Mouse (Mus musculus) embryonic facial prominence, embryonic 15.5 days (tissue): Measurements from ENCODE around the gene Wdr81. TPM values are rescaled to one million over a fixed set of nuclear protein-coding genes. Genes with fewer than 3 reads are reported as not detected.

Experiments used
- ATAC-seq: fragments of 200-750 bp; cut with Nextera tagmentation; 2 replicates; pipeline ENCODE4 v1.8.0; 2017; ENCODE audit warnings: low read depth, moderate TSS enrichment; ENCODE audit not compliant: insufficient number of reproducible peaks, low FRiP score, low TSS enrichment
- H3K27ac ChIP-seq: fragments of 300-500 bp; sonication (generic); replicated peaks from 2 replicates; pipeline ENCODE4 v1.5.1; 2015; ENCODE audit warnings: mild to moderate bottlenecking, inconsistent platforms
- H3K27me3 ChIP-seq: fragments of 300-500 bp; sonication (generic); 2 replicates; pipeline ENCODE4 v1.6.1; 2015; ENCODE audit warnings: inconsistent platforms
- H3K36me3 ChIP-seq: fragments of 300-500 bp; sonication (generic); 2 replicates; pipeline ENCODE4 v1.6.1; 2015; ENCODE audit warnings: mild to moderate bottlenecking, inconsistent platforms
- H3K4me1 ChIP-seq: fragments of 300-500 bp; sonication (generic); 2 replicates; pipeline ENCODE4 v1.6.1; 2015; ENCODE audit warnings: inconsistent platforms
- H3K4me2 ChIP-seq: fragments of 300-500 bp; sonication (generic); replicated peaks from 2 replicates; pipeline ENCODE4 v1.6.1; 2015; ENCODE audit warnings: mild to moderate bottlenecking, inconsistent platforms
- H3K4me3 ChIP-seq: fragments of 300-500 bp; sonication (generic); replicated peaks from 2 replicates; pipeline ENCODE4 v1.5.1; 2015; ENCODE audit warnings: mild to moderate bottlenecking, inconsistent platforms
- H3K9ac ChIP-seq: fragments of 300-500 bp; sonication (generic); 2 replicates; pipeline ENCODE4 v1.6.1; 2015; ENCODE audit warnings: inconsistent platforms
- H3K9me3 ChIP-seq: fragments of 300-500 bp; sonication (generic); replicated peaks from 2 replicates; pipeline ENCODE4 v1.6.1; 2016; ENCODE audit warnings: inconsistent platforms
- WGBS: fragments of 180-500 bp; shearing (Covaris S2); methylation state at CpG from one replicate; pipeline ENCODE4 v1.1.7; 2015; 5-methylcytosine and 5-hydroxymethylcytosine counted together
- polyA plus RNA-seq: library from polyadenylated mRNA; unstranded; fragments of >200 nt; fragmentation: Nextera tagmentation; extraction: Ambion mirVana; gene quantifications from 2 replicates; pipeline ENCODE4 v1.2.1, GENCODE M21; 2015

Gene Wdr81
- polyA plus RNA-seq, 1 experiment from 2014 or later, result 6.3 TPM

- H3K9ac ChIP-seq, result peak overlapping the region; percentile 44
- H3K27me3 ChIP-seq, result no peaks in the 10 kb centered on the region
- H3K4me1 ChIP-seq, result peaks cover 18% of the 10 kb centered on the region
- H3K27ac ChIP-seq, result peak overlapping the region; percentile 72; the same call in 1 of the 2 replicates
- peak overlapping the region; percentile 54 for H3K4me3 ChIP-seq
- peak overlapping the region; percentile 84 for H3K4me2 ChIP-seq
- 62% methylated on average over 7 of the region's 7 CpGs for WGBS
- no peaks in the 10 kb centered on the region for H3K9me3 ChIP-seq
- ATAC-seq, result no peak
- peaks cover 20% of the 10 kb centered on the region for H3K36me3 ChIP-seq
Observed at GRCm38 (mm10) chr11:75468410-75468809, 13.9 kb upstream of the Wdr81 start.

GRCm38 (mm10) chr11:75467512-75468215, 13.1 kb upstream of the Wdr81 start:
- 18% methylated on average over 19 of the region's 19 CpGs for WGBS
- Histone ChIP-seq H3K4me3 (peak overlapping the region; percentile 54), H3K36me3 (peaks cover 20% of the 10 kb centered on the region), H3K27me3 (no peaks in the 10 kb centered on the region), H3K4me1 (peaks cover 26% of the 10 kb centered on the region), H3K27ac (peak overlapping the region; percentile 72), H3K9ac (peak overlapping the region; percentile 44), H3K9me3 (no peaks in the 10 kb centered on the region), H3K4me2 (peak overlapping the region; percentile 84)
- ATAC-seq, result peak; percentile 76

GRCm38 (mm10) chr11:75466731-75467505, 12.4 kb upstream of the Wdr81 start:
- 96% methylated on average over 4 of the region's 4 CpGs for WGBS
- no peak overlapping the region for H3K4me2 ChIP-seq
- H3K36me3 ChIP-seq, result peaks cover 20% of the 10 kb centered on the region
- H3K4me3 ChIP-seq, result no peak overlapping the region
- H3K27me3 ChIP-seq, result no peaks in the 10 kb centered on the region
- H3K9me3 ChIP-seq, result no peaks in the 10 kb centered on the region
- ATAC-seq, result no peak
- H3K4me1 ChIP-seq, result peaks cover 33% of the 10 kb centered on the region
- H3K27ac ChIP-seq, result no peak overlapping the region
- no peak overlapping the region for H3K9ac ChIP-seq

DNA sequence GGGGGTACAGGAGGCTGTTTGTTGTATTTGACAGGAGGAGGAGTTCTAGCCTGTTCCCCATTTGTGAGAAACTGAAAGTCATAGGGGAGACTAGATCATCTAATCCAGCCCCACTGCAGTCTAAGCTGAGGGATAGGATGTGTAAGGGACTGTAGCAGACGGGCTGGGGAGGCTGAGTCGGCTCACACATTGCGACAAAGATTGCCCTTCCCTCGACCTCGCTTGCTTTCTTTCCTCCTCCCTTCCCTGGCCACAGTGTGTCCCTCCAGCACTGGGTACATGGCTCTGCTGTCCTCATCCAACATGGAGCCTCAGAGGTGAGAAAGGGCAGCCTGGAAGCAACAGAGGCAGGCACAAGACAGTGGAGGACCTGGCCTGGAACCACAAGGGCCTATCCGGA, 10.5 kb upstream of the Wdr81 start:
- Histone ChIP-seq H3K9me3 (no peaks in the 10 kb centered on the region), H3K4me3 (no peak overlapping the region), H3K27me3 (no peaks in the 10 kb centered on the region), H3K4me1 (peaks cover 39% of the 10 kb centered on the region), H3K36me3 (peaks cover 20% of the 10 kb centered on the region), H3K9ac (no peak overlapping the region), H3K4me2 (no peak overlapping the region), H3K27ac (no peak overlapping the region)
- ATAC-seq, result no peak
- 79% methylated on average over 6 of the region's 6 CpGs for whole genome bisulfite sequencing

GRCm38 (mm10) chr11:75464417-75464816, 9.9 kb upstream of the Wdr81 start:
- Histone ChIP-seq H3K4me1 (peaks cover 45% of the 10 kb centered on the region), H3K4me3 (no peak overlapping the region), H3K27me3 (no peaks in the 10 kb centered on the region), H3K9me3 (no peaks in the 10 kb centered on the region), H3K4me2 (no peak overlapping the region), H3K36me3 (peaks cover 20% of the 10 kb centered on the region), H3K27ac (no peak overlapping the region), H3K9ac (no peak overlapping the region)
- no peak for ATAC-seq
- 87% methylated on average over 6 of the region's 6 CpGs for WGBS

GRCm38 (mm10) chr11:75463624-75464023, 9.1 kb upstream of the Wdr81 start:
- Histone ChIP-seq H3K4me3 (0 out of 2 replicates have a peak overlapping the region, but pooled peaks have one; percentile 81), H3K27me3 (no peaks in the 10 kb centered on the region), H3K4me2 (peak overlapping the region; percentile 91; the same call in 1 of the 2 replicates)

DNA sequence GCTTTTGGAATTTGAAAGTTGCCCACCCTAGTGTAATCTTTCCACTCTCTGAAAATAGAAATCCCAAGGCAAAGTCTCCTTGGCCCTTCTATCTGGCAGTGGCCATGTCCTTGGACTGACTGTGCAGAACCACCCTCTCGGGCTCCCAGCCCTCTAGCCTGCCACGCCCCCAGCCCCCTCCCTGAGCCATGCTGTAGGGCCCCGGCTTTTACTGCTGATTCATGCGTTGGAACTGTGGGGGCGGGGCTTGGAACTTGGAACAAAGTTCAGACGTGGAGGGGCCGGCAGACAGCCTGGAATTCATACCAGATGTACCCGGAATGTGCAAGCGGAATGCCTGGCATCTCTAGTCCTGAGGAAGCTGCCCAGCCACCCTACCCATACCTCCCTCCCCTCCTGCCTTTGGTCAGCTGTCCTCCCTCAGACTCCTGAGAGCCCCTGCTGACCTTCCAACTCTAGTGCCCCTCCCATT, 8.4 kb upstream of the Wdr81 start:
- peak overlapping the region; percentile 91 for H3K4me2 ChIP-seq
- H3K27ac ChIP-seq, result peak overlapping the region; percentile 85
- H3K4me1 ChIP-seq, result peaks cover 41% of the 10 kb centered on the region
- H3K27me3 ChIP-seq, result no peaks in the 10 kb centered on the region
- peak; percentile 18; the same call in 1 of the 2 replicates for ATAC-seq
- 2% methylated on average over 9 of the region's 9 CpGs for WGBS
- peaks cover 20% of the 10 kb centered on the region for H3K36me3 ChIP-seq
- H3K9ac ChIP-seq, result no peak overlapping the region
- H3K4me3 ChIP-seq, result peak overlapping the region; percentile 81
- no peaks in the 10 kb centered on the region for H3K9me3 ChIP-seq

More at GRCm38 (mm10) chr11:75463624-75464023, 9.1 kb upstream of the Wdr81 start:
- Histone ChIP-seq H3K9me3 (no peaks in the 10 kb centered on the region), H3K4me1 (peaks cover 47% of the 10 kb centered on the region), H3K27ac (peak overlapping the region; percentile 85), H3K9ac (no peak overlapping the region), H3K36me3 (peaks cover 20% of the 10 kb centered on the region)
- WGBS, result 53% methylated on average over 4 of the region's 4 CpGs
- no peak for ATAC-seq

GRCm38 (mm10) chr11:75462253-75462783, 7.8 kb upstream of the Wdr81 start:
- Histone ChIP-seq H3K4me2 (peak overlapping the region; percentile 91), H3K36me3 (peaks cover 20% of the 10 kb centered on the region), H3K9ac (peak overlapping the region; percentile 58), H3K4me3 (peak overlapping the region; percentile 81), H3K27ac (peak overlapping the region; percentile 85), H3K27me3 (no peaks in the 10 kb centered on the region), H3K9me3 (no peaks in the 10 kb centered on the region), H3K4me1 (peaks cover 35% of the 10 kb centered on the region)
- WGBS, result 2% methylated on average over 15 of the region's 16 CpGs
- no peak; the same call in 1 of the 2 replicates for ATAC-seq

GRCm38 (mm10) chr11:75461743-75462252, 7.3 kb upstream of the Wdr81 start:
- H3K27me3 ChIP-seq, result no peaks in the 10 kb centered on the region
- H3K4me1 ChIP-seq, result peaks cover 35% of the 10 kb centered on the region
- H3K4me3 ChIP-seq, result peak overlapping the region; percentile 81
- under 1% methylated on average over 28 of the region's 30 CpGs for WGBS
- peak; percentile 3; the same call in 1 of the 2 replicates for ATAC-seq
- H3K9ac ChIP-seq, result peak overlapping the region; percentile 58
- H3K9me3 ChIP-seq, result no peaks in the 10 kb centered on the region
- H3K4me2 ChIP-seq, result peak overlapping the region; percentile 91
- H3K27ac ChIP-seq, result peak overlapping the region; percentile 85
- H3K36me3 ChIP-seq, result peaks cover 20% of the 10 kb centered on the region

GRCm38 (mm10) chr11:75460844-75461742, 6.6 kb upstream of the Wdr81 start, which contains the start of gene Tlcd2:
TSS of gene Tlcd2 (plus strand) at chr11:75461715.
- Histone ChIP-seq H3K9ac (peak within 1 kb of the TSS; percentile 58), H3K4me1 (peaks cover 35% of the 10 kb centered on the region), H3K9me3 (no peaks in the 10 kb centered on the region), H3K27me3 (no peaks in the 10 kb centered on the region), H3K4me3 (peak within 1 kb of the TSS; percentile 81), H3K27ac (peak within 1 kb of the TSS; percentile 97), H3K36me3 (peaks cover 17% of the 10 kb centered on the region), H3K4me2 (peak within 1 kb of the TSS; percentile 91)
- WGBS, result under 1% methylated on average over 46 of the region's 46 CpGs
- ATAC-seq, result peak; percentile 94
